15 mouse cellular contexts compared by ENCODE assay signal in genomic region chr8:24211091-24211490, GRCm38 (mm10).
"Had no signal": no experiment of that assay in that cellular context is flagged by ENCODE, and none has a peak within 500 bp of the region (broad histone marks: within the 10 kb centered on the region; RNA-seq: fewer than 3 reads in every experiment).

No protein-coding gene starts in this region.

- H3K27ac ChIP-seq: layer of hippocampus, adult 2 months; limb, embryonic 10.5 days; liver, embryonic 15.5 days; midbrain, embryonic 10.5 days; neural tube, embryonic 15.5 days; stomach, postnatal 0 days had no signal

- H3K4me2 ChIP-seq: liver, embryonic 11.5 days; liver, embryonic 15.5 days; neural tube, embryonic 15.5 days had no signal

- ATAC-seq: lung, postnatal 0 days had no signal

- H3K36me3 ChIP-seq: limb, embryonic 10.5 days; liver, embryonic 15.5 days; midbrain, embryonic 10.5 days; neural tube, embryonic 15.5 days had no signal

- H3K27me3 ChIP-seq: liver, embryonic 15.5 days; neural tube, embryonic 15.5 days had no signal

- H3K4me3 ChIP-seq: layer of hippocampus, adult 2 months; limb, embryonic 10.5 days; liver, embryonic 15.5 days; midbrain, embryonic 10.5 days; myocyte; neural tube, embryonic 15.5 days had no signal

- H3K9ac ChIP-seq: liver, embryonic 15.5 days; neural tube, embryonic 15.5 days had no signal

- H3K9me3 ChIP-seq: limb, embryonic 10.5 days; liver, embryonic 15.5 days; midbrain, embryonic 10.5 days; neural tube, embryonic 15.5 days had no signal

- H3K4me1 ChIP-seq: limb, embryonic 10.5 days; liver, embryonic 15.5 days; midbrain, embryonic 10.5 days had no signal

- DNase-seq: kidney, postnatal 10 days; kidney, postnatal 4 days; lung, adult 2 months; lung, postnatal 36 days; midbrain, embryonic 14.5 days; thymus, postnatal 4 days had no signal
